Mouse (Mus musculus) liver, adult 2 months (tissue): ENCODE data around the gene Dhrs9. TPM values are rescaled to one million over a fixed set of nuclear protein-coding genes. Genes with fewer than 3 reads are reported as not detected.
A peak's percentile ranks its signal among the peaks of the same experiment; 100 is the strongest.

Experiments used
- DNase-seq: peaks from one replicate; pipeline ENCODE4 v3.0.0-alpha.2; 2011; ENCODE audit warnings: low read depth, low spot score; ENCODE audit errors: extremely low read depth
- H3K27ac ChIP-seq: fragments of 200-500 bp; replicated peaks from 2 replicates; pipeline ENCODE4 v1.5.1; 2012; ENCODE audit warnings: low read depth, mild to moderate bottlenecking, control low read depth, inconsistent platforms, low read length; ENCODE audit not compliant: insufficient read depth
- H3K27me3 ChIP-seq: fragments of 200-500 bp; 2 replicates; pipeline ENCODE4 v1.6.1; 2012; ENCODE audit warnings: mild to moderate bottlenecking, moderate library complexity, low read length, inconsistent platforms; ENCODE audit not compliant: control insufficient read depth, insufficient read depth
- H3K36me3 ChIP-seq: fragments of 200-500 bp; 2 replicates; pipeline ENCODE4 v1.6.1; 2012; ENCODE audit warnings: low read length, inconsistent platforms; ENCODE audit not compliant: control insufficient read depth, insufficient read depth
- H3K4me1 ChIP-seq: fragments of 200-500 bp; 2 replicates; pipeline ENCODE4 v1.6.1; 2011; ENCODE audit warnings: low read length; ENCODE audit not compliant: control insufficient read depth, insufficient read depth
- H3K4me3 ChIP-seq: fragments of 200-500 bp; 2 replicates; pipeline ENCODE4 v1.5.1; 2011; ENCODE audit warnings: low read depth, mild to moderate bottlenecking, control low read depth, low read length, moderate library complexity; ENCODE audit not compliant: insufficient read depth
- H3K79me2 ChIP-seq: fragments of 200-500 bp; 2 replicates; pipeline ENCODE4 v1.6.1; 2012; ENCODE audit warnings: inconsistent platforms, mild to moderate bottlenecking, low read length, moderate library complexity; ENCODE audit not compliant: control insufficient read depth, insufficient read depth
- H3K9ac ChIP-seq: fragments of 200-500 bp; 2 replicates; pipeline ENCODE4 v1.6.1; 2012; ENCODE audit warnings: low read depth, mild to moderate bottlenecking, control low read depth, inconsistent platforms, low read length
- CTCF ChIP-seq: fragments of 200-500 bp; IDR thresholded peaks from 2 replicates; pipeline ENCODE4 v1.5.1; 2011; ENCODE audit warnings: low read depth, low read length, control low read depth
- POLR2A ChIP-seq: fragments of 200-500 bp; IDR thresholded peaks from 2 replicates; pipeline ENCODE4 v1.6.1; 2011; ENCODE audit warnings: low read length, control low read depth; ENCODE audit not compliant: insufficient read depth; ENCODE audit errors: extremely low read depth
- WGBS: fragments of 180-500 bp; shearing (Covaris S2); methylation state at CpG from one replicate; pipeline ENCODE4 v1.1.7; 2018; 5-methylcytosine and 5-hydroxymethylcytosine counted together
- polyA plus RNA-seq: library from polyadenylated mRNA; depleted of rRNA; stranded (reverse); fragments of >200 nt; gene quantifications from 2 replicates; pipeline ENCODE4 v1.2.3, GENCODE M21; 2012
- total RNA-seq: library from RNA; depleted of rRNA; stranded (reverse); fragments of >200 nt; gene quantifications from 2 replicates; pipeline ENCODE4 v1.2.3, GENCODE M21; 2014

Gene Dhrs9
- total and polyA plus RNA-seq, 2 experiments = 0.65 to 1.5 TPM

DNA sequence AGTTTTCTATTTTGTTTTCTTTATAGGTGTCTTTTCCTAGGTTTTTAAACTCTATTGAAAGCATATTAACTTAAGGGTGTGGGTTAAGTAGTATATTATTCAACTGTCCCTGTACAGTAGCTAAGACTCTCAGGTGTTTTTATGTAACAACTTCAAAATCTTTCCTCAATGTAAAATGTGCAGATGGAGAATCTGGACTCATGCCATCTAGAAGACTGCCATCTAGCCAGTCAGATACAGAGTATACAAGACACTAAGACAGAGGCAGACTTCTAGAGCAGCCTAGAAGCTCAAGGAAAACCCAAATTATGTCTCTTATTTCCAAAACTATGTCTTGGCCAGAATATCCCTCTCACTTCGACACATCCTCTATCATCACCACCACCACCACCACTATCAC, 45.8 kb downstream of the Dhrs9 start:
- 91% methylated on average over 1 of the region's 1 CpGs for WGBS
- no peak for DNase-seq
- no peaks in the 10 kb centered on the region for H3K36me3 ChIP-seq
- peaks cover 7% of the 10 kb centered on the region; the same call in 1 of the 2 replicates for H3K4me1 ChIP-seq
- H3K27me3 ChIP-seq = no peaks in the 10 kb centered on the region
- no peak overlapping the region for H3K9ac ChIP-seq
- H3K27ac ChIP-seq = no peak overlapping the region
- TF ChIP-seq CTCF (no peak), POLR2A (no peak)
- H3K4me3 ChIP-seq = no peak overlapping the region
- no peaks in the 10 kb centered on the region for H3K79me2 ChIP-seq

DNA sequence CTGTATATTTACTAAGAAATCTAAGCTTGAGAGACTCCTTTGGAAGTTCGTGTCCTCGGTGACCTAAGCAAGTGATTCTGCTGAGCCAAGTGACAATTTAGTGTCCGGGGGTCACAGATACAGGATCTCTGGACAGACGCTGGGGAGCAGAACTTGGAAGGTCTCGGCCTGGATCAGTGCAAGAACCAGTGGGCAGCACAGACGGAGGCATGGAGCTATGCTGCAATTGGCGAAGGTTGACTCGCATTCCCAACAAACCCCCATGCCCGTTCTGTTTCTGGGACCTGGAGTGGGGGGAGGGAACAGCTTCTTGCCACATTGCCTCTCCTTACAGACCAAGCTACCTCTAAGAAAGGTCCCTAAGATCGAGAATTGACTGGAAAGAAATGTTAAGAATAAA, 46.9 kb downstream of the Dhrs9 start:
- no peak for TF ChIP-seq POLR2A
- TF ChIP-seq CTCF = no peak
- Histone ChIP-seq H3K27ac (no peak overlapping the region), H3K4me1 (peaks cover 7% of the 10 kb centered on the region; the same call in 1 of the 2 replicates), H3K4me3 (no peak overlapping the region), H3K36me3 (no peaks in the 10 kb centered on the region), H3K9ac (no peak overlapping the region), H3K27me3 (no peaks in the 10 kb centered on the region), H3K79me2 (no peaks in the 10 kb centered on the region)
- DNase-seq = no peak
- 89% methylated on average over 10 of the region's 10 CpGs for WGBS

DNA sequence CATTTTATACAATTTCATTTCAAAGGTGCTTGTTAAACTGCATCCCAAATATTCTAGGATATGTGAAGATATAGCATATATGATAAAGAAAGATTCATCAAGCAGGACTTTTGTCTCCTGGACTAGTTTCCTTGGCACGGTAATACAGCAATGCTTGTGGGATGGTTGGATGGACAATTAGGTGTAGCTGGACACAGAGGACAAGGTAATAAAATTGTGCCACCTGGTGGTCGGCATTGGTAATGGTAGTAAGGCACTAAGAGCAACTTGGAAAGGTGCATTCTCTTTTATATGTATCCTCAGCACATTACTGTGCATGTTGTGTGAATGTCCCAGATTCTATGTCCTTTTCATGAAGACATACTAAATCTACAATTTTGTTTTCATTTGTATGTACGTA, 47.9 kb downstream of the Dhrs9 start:
- no peaks in the 10 kb centered on the region for H3K79me2 ChIP-seq
- no peaks in the 10 kb centered on the region for H3K36me3 ChIP-seq
- TF ChIP-seq POLR2A = no peak
- TF ChIP-seq CTCF = peak; percentile 48; the same call in 1 of the 2 replicates
- H3K27me3 ChIP-seq = no peaks in the 10 kb centered on the region
- H3K27ac ChIP-seq = no peak overlapping the region
- no peak overlapping the region for H3K4me3 ChIP-seq
- H3K4me1 ChIP-seq = peaks cover 3% of the 10 kb centered on the region; the same call in 1 of the 2 replicates
- WGBS = 26% methylated on average over 3 of the region's 3 CpGs
- no peak overlapping the region for H3K9ac ChIP-seq
- DNase-seq = peak; percentile 76

DNA sequence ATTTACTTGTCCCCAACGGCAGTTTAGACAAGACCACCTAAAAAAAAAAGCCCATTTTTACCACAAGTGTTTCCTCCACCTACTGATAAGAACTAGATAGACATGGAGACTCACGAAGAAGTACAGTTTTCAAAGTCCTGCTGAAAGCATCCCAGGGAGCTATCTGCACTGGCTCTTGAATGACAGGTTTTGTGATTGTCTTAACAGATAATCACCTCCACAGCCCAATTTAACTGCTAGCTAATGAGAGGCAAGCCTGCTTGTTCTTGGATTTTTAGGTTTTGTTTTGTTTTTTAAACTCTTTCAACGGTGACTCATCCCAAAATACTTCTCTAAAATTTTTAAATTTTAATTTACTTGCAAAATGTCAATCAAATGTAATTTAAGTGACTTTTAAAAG, 61.4 kb downstream of the Dhrs9 start:
- Histone ChIP-seq H3K27ac (no peak overlapping the region), H3K79me2 (no peaks in the 10 kb centered on the region), H3K4me3 (no peak overlapping the region), H3K27me3 (no peaks in the 10 kb centered on the region), H3K4me1 (peaks cover 2% of the 10 kb centered on the region; the same call in 1 of the 2 replicates), H3K9ac (no peak overlapping the region), H3K36me3 (no peaks in the 10 kb centered on the region)
- 62% methylated on average over 3 of the region's 3 CpGs for WGBS
- TF ChIP-seq CTCF (no peak), POLR2A (no peak)
- DNase-seq = no peak

DNA sequence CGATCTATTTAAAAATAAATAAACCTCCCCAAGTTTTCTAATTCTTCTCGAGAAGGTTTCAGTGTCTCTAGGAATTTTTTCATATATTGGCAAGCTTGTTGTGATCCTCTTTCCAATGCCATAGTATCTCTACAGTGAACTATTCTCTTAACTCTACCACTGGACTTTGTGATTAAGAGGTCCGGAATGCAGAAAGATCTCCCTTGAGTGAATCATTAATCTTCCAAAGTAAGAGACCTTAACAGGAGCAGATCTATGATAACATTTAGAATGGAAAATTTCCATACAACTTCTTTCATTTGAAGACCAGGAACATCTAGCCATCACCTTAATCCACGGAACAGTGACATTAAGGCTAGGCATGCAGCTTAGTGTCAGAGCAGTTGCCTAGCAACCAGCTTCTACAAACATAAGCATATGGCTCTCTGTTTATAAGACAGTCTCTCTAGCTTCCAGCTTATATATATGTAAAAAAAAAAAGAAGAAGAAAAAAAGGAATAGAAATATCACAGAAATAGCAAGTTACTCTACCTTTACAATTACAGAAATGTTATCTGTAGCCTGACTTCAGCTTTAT, 65.7 kb downstream of the Dhrs9 start:
- WGBS = 32% methylated on average over 4 of the region's 4 CpGs
- DNase-seq = peak; percentile 45
- TF ChIP-seq POLR2A (no peak), CTCF (no peak)

DNA sequence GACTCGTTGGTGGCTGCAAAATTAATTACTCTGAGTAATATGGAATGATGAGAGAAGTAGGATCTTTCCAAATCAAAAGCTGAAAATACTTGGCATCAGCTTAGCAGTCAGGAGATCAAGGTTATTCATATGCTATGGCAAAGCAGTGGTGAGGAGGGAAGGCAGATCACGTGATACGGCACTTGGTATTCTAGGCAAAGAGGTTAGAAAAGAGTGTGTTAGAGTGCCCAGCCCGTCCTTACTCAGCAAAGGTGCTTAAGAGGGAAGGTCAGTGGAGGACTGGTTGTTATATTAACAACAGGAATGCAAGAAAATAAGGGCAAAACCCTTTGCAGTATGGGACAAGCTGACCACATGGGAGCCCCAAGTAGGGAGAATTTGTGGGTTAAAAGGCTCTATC, 68.3 kb downstream of the Dhrs9 start:
- Histone ChIP-seq H3K4me1 (peaks cover 2% of the 10 kb centered on the region; the same call in 1 of the 2 replicates), H3K79me2 (no peaks in the 10 kb centered on the region), H3K27ac (no peak overlapping the region), H3K27me3 (no peaks in the 10 kb centered on the region), H3K36me3 (no peaks in the 10 kb centered on the region), H3K9ac (no peak overlapping the region), H3K4me3 (no peak overlapping the region)
- whole genome bisulfite sequencing = 88% methylated on average over 4 of the region's 4 CpGs
- no peak for DNase-seq
- TF ChIP-seq CTCF = no peak
- TF ChIP-seq POLR2A = no peak

More for the DNA sequence above, 65.7 kb downstream of the Dhrs9 start:
- peaks cover 2% of the 10 kb centered on the region; the same call in 1 of the 2 replicates for H3K4me1 ChIP-seq
- no peaks in the 10 kb centered on the region for H3K27me3 ChIP-seq
- no peak overlapping the region for H3K9ac ChIP-seq
- no peak overlapping the region for H3K4me3 ChIP-seq
- H3K36me3 ChIP-seq = no peaks in the 10 kb centered on the region
- no peaks in the 10 kb centered on the region for H3K79me2 ChIP-seq
- H3K27ac ChIP-seq = no peak overlapping the region
